In genomic region chr17:10854207-10854606, GRCm38 (mm10) we compare ENCODE assay signal across 16 mouse cellular contexts. TPM values are rescaled to one million over a fixed set of nuclear protein-coding genes. Genes with fewer than 3 reads are reported as not detected.
DNase-seq lines count a peak whose midpoint lies in the region; ATAC-seq and TF ChIP-seq lines count a peak whose summit lies in the region.
"Had no signal": no experiment of that assay in that cellular context is flagged by ENCODE, and none has a peak within 500 bp of the region (broad histone marks: within the 10 kb centered on the region; RNA-seq: fewer than 3 reads in every experiment).

No protein-coding gene starts in this region.

- no peaks in the 10 kb centered on the region for H3K36me3 ChIP-seq in heart, embryonic 11.5 days (ENCODE audit: control insufficient read depth, insufficient read depth, low read length)
- no peaks in the 10 kb centered on the region for H3K36me3 ChIP-seq in midbrain, postnatal 0 days (ENCODE audit: insufficient read depth, low read length)
- H3K36me3 ChIP-seq in midbrain, embryonic 15.5 days (replicated peaks), result no peaks in the 10 kb centered on the region
- H3K36me3 ChIP-seq: lung, embryonic 15.5 days had no signal

- ATAC-seq in heart, embryonic 11.5 days (replicated peaks; ENCODE audit: insufficient number of reproducible peaks, low FRiP score, low TSS enrichment), result no peak
- no peak for ATAC-seq in midbrain, postnatal 0 days (ENCODE audit: low FRiP score)
- no peak for ATAC-seq in midbrain, embryonic 15.5 days (replicated peaks)
- ATAC-seq: activated CD4-positive, CD25-positive, alpha-beta regulatory T cell, adult 4 months; CD4-positive, CD25-positive, alpha-beta regulatory T cell, adult 4 months had no signal

- no peaks in the 10 kb centered on the region for H3K9me3 ChIP-seq in heart, embryonic 11.5 days (replicated peaks; ENCODE audit: control insufficient read depth, low read length)
- H3K9me3 ChIP-seq in midbrain, postnatal 0 days (ENCODE audit: low read length), result no peaks in the 10 kb centered on the region
- H3K9me3 ChIP-seq in midbrain, embryonic 15.5 days, result no peaks in the 10 kb centered on the region
- H3K9me3 ChIP-seq: lung, embryonic 15.5 days; megakaryocyte, embryonic 14.5 days had no signal

- TF ChIP-seq CTCF in midbrain, postnatal 0 days (IDR thresholded peaks at IDR 0.05), result no peak

- no peaks in the 10 kb centered on the region for H3K4me1 ChIP-seq in heart, embryonic 11.5 days (ENCODE audit: control insufficient read depth, insufficient read depth, low read length)
- no peaks in the 10 kb centered on the region for H3K4me1 ChIP-seq in midbrain, postnatal 0 days (ENCODE audit: insufficient read depth, low read length)
- H3K4me1 ChIP-seq in midbrain, embryonic 15.5 days, result no peaks in the 10 kb centered on the region
- H3K4me1 ChIP-seq: lung, embryonic 15.5 days had no signal

- H3K9ac ChIP-seq in heart, embryonic 11.5 days (ENCODE audit: low read depth, low read length), result no peak overlapping the region
- no peak overlapping the region for H3K9ac ChIP-seq in midbrain, postnatal 0 days (replicated peaks; ENCODE audit: low read length, poor library complexity, severe bottlenecking)
- no peak overlapping the region for H3K9ac ChIP-seq in midbrain, embryonic 15.5 days
- H3K9ac ChIP-seq: lung, embryonic 15.5 days had no signal

- peak; percentile 15 for DNase-seq in heart, adult 8-10 months (ENCODE audit: low spot score)
- peak; percentile 25 for DNase-seq in midbrain, postnatal 0 days (ENCODE audit: low spot score)
- DNase-seq in cerebellum, adult 8-10 months, result peak; percentile 54
- DNase-seq in layer of hippocampus, postnatal 36 days, result peak; percentile 9 to 22
- no peak for DNase-seq in embryo, embryonic 10 days (ENCODE audit: low spot score)
- DNase-seq: gastrocnemius, postnatal 36 days; kidney, adult 11 months; thymus, postnatal 4 days had no signal

- no peak overlapping the region for H3K4me3 ChIP-seq in heart, embryonic 11.5 days (ENCODE audit: low read depth, low read length)
- no peak overlapping the region for H3K4me3 ChIP-seq in midbrain, postnatal 0 days (ENCODE audit: low read depth, low read length)
- no peak overlapping the region for H3K4me3 ChIP-seq in midbrain, embryonic 15.5 days
- H3K4me3 ChIP-seq: lung, embryonic 15.5 days; megakaryocyte, embryonic 14.5 days had no signal

- H3K4me2 ChIP-seq in heart, embryonic 11.5 days, result no peak overlapping the region
- no peak overlapping the region for H3K4me2 ChIP-seq in midbrain, postnatal 0 days (ENCODE audit: low read depth, low read length, poor library complexity, severe bottlenecking)
- no peak overlapping the region for H3K4me2 ChIP-seq in midbrain, embryonic 15.5 days
- H3K4me2 ChIP-seq: lung, embryonic 15.5 days had no signal

- WGBS in heart, embryonic 11.5 days (ENCODE audit: insufficient replicate concordance), result 83% methylated on average over 3 of the region's 3 CpGs
- 89% methylated on average over 3 of the region's 3 CpGs for WGBS in midbrain, postnatal 0 days
- WGBS in midbrain, embryonic 15.5 days, result 79% methylated on average over 3 of the region's 3 CpGs

- H3K27me3 ChIP-seq in heart, embryonic 11.5 days (ENCODE audit: control insufficient read depth, insufficient read depth, low read length), result no peaks in the 10 kb centered on the region
- no peaks in the 10 kb centered on the region for H3K27me3 ChIP-seq in midbrain, postnatal 0 days (ENCODE audit: insufficient read depth, low read length)
- no peaks in the 10 kb centered on the region for H3K27me3 ChIP-seq in midbrain, embryonic 15.5 days (replicated peaks)
- H3K27me3 ChIP-seq: lung, embryonic 15.5 days; megakaryocyte, embryonic 14.5 days had no signal

- no peak overlapping the region for H3K27ac ChIP-seq in heart, embryonic 11.5 days (ENCODE audit: low read depth, low read length)
- H3K27ac ChIP-seq in midbrain, postnatal 0 days (ENCODE audit: low read depth, low read length), result no peak overlapping the region
- H3K27ac ChIP-seq in midbrain, embryonic 15.5 days, result no peak overlapping the region
- H3K27ac ChIP-seq: lung, embryonic 15.5 days; stomach, postnatal 0 days had no signal

RNA-seq across cellular contexts. Expression of gene Prkn, which starts 14.0 kb away (rescaled TPM):
- 10 to 100 TPM; 12.6 to 16.3 (median 15.2) TPM for total RNA-seq in heart, adult 8-10 months (2022)
- 1.7 and 2.6 TPM in 2 replicates for polyA plus RNA-seq in heart, embryonic 11.5 days (2014; fragmentation: Nextera tagmentation; extraction: Ambion mirVana)
- total RNA-seq in midbrain, postnatal 0 days (2014; rRNA removed), result 7.8 and 9.4 TPM in 2 replicates
- 8.2 and 9.0 TPM in 2 replicates for polyA plus RNA-seq in midbrain, postnatal 0 days (2015; fragmentation: Nextera tagmentation; extraction: Ambion mirVana)
- 4.8 and 5.0 TPM in 2 replicates for polyA plus RNA-seq in midbrain, embryonic 15.5 days (2015; fragmentation: Nextera tagmentation; extraction: Ambion mirVana)
- total RNA-seq in layer of hippocampus, postnatal 36 days (2021), result 10 to 100 TPM; 17.3 to 17.9 TPM

RNA-seq across cellular contexts. Expression of gene Pacrg, which starts 14.1 kb away (rescaled TPM):
- total RNA-seq in heart, adult 8-10 months (2022), result 1 to 10 TPM; 1.4 to 3.1 (median 1.9) TPM
- polyA plus RNA-seq in heart, embryonic 11.5 days (2014; fragmentation: Nextera tagmentation; extraction: Ambion mirVana), result 0.93 and 1.3 TPM in 2 replicates
- total RNA-seq in midbrain, postnatal 0 days (2014; rRNA removed), result 8.8 and 14.6 TPM in 2 replicates
- 20.6 and 23.0 TPM in 2 replicates for polyA plus RNA-seq in midbrain, postnatal 0 days (2015; fragmentation: Nextera tagmentation; extraction: Ambion mirVana)
- polyA plus RNA-seq in midbrain, embryonic 15.5 days (2015; fragmentation: Nextera tagmentation; extraction: Ambion mirVana), result 10.7 and 12.1 TPM in 2 replicates
- total RNA-seq in layer of hippocampus, postnatal 36 days (2021), result 10 to 100 TPM; 24.1 to 26.2 TPM
- polyA plus RNA-seq: activated CD4-positive, CD25-positive, alpha-beta regulatory T cell, adult 4 months; CD4-positive, CD25-positive, alpha-beta regulatory T cell, adult 4 months; small intestine, adult 2 months had no signal
